Mouse (Mus musculus) ovary, postnatal 36 days (tissue): ENCODE measurements at regions not wholly inside any gene's neighbourhood (a gene's known extent, or its start where the extent isn't known, plus 50 kb on each side); places are given as distances from the start of the nearest gene placed in this dataset.

Experiments
- DNase-seq: peaks from one replicate; pipeline ENCODE4 v3.0.0; 2022; ENCODE audit warnings: low spot score, mixed read lengths

GRCm38 (mm10) chr11:56159412-56160074 is 118.7 kb upstream of the Nmur2 start:
- peak; percentile 6 for DNase-seq

- no peak for DNase-seq
Observed at GRCm38 (mm10) chr11:56150825-56151342, 110.1 kb upstream of the Nmur2 start.

GRCm38 (mm10) chr11:56149752-56150151 is 108.9 kb upstream of the Nmur2 start:
- DNase-seq, result no peak

GRCm38 (mm10) chr11:56148956-56149355 is 108.1 kb upstream of the Nmur2 start:
- no peak for DNase-seq

- no peak for DNase-seq
Observed at GRCm38 (mm10) chr11:56146708-56147107, 105.9 kb upstream of the Nmur2 start.

- DNase-seq, result no peak
Observed at GRCm38 (mm10) chr11:56131339-56131823, 90.6 kb upstream of the Nmur2 start.

GRCm38 (mm10) chr11:56116553-56117232 is 75.9 kb upstream of the Nmur2 start:
- DNase-seq, result no peak

GRCm38 (mm10) chr11:56107929-56108328 is 67.1 kb upstream of the Nmur2 start:
- DNase-seq, result peak; percentile 66

GRCm38 (mm10) chr11:56105632-56106031 is 64.8 kb upstream of the Nmur2 start:
- DNase-seq, result no peak

GRCm38 (mm10) chr11:56092891-56093290 is 52.1 kb upstream of the Nmur2 start:
- DNase-seq, result no peak
